Mouse (Mus musculus): ENCODE measurements around the gene Mcm9.

- no peak for TF ChIP-seq POLR2A (IDR thresholded peaks at IDR 0.05; ENCODE audit: low read depth, low read length)
- TF ChIP-seq CTCF (IDR thresholded peaks at IDR 0.05; ENCODE audit: extremely low read depth, insufficient read depth, insufficient read length, insufficient replicate concordance), result peak; percentile 56; the same call in 1 of the 2 replicates
These were observed 102.1 kb downstream of the Mcm9 start for GRCm38 (mm10) chr10:53527838-53528773.
